Mouse (Mus musculus) cerebellum, adult 11 months (tissue): ENCODE results near the gene Tom1l2.

Experiments
- DNase-seq: peaks from one replicate; pipeline ENCODE4 v3.0.0; 2022

The Tom1l2 gene

GRCm38 (mm10) chr11:60196344-60196743 lies 156.4 kb downstream of the Tom1l2 start:
- DNase-seq, result no peak

- no peak for DNase-seq
Observed at GRCm38 (mm10) chr11:60195108-60195507, 157.6 kb downstream of the Tom1l2 start.

- DNase-seq, result no peak
Observed at GRCm38 (mm10) chr11:60193556-60193955, 159.1 kb downstream of the Tom1l2 start.

- no peak for DNase-seq
Observed at GRCm38 (mm10) chr11:60192534-60192933, 160.2 kb downstream of the Tom1l2 start.

GRCm38 (mm10) chr11:60190055-60190641 lies 162.6 kb downstream of the Tom1l2 start:
- DNase-seq, result no peak

- DNase-seq, result no peak
Observed at GRCm38 (mm10) chr11:60189501-60190040, 163.1 kb downstream of the Tom1l2 start.

GRCm38 (mm10) chr11:60188275-60188853 lies 164.3 kb downstream of the Tom1l2 start:
- no peak for DNase-seq

GRCm38 (mm10) chr11:60187070-60187469 lies 165.6 kb downstream of the Tom1l2 start:
- DNase-seq, result no peak

GRCm38 (mm10) chr11:60185396-60186231 lies 167.1 kb downstream of the Tom1l2 start:
- no peak for DNase-seq

- no peak for DNase-seq
Observed at GRCm38 (mm10) chr11:60184346-60185325, 168.1 kb downstream of the Tom1l2 start.

- DNase-seq, result no peak
Observed at GRCm38 (mm10) chr11:60182741-60183140, 170.0 kb downstream of the Tom1l2 start.

- no peak for DNase-seq
Observed at GRCm38 (mm10) chr11:60182116-60182670, 170.5 kb downstream of the Tom1l2 start.

GRCm38 (mm10) chr11:60178506-60178905 lies 174.2 kb downstream of the Tom1l2 start:
- DNase-seq, result no peak

- DNase-seq, result no peak
Observed at GRCm38 (mm10) chr11:60178005-60178404, 174.7 kb downstream of the Tom1l2 start.

GRCm38 (mm10) chr11:60176975-60177657 lies 175.6 kb downstream of the Tom1l2 start:
- peak; percentile 62 for DNase-seq
